Mouse (Mus musculus) 416B (cell line): ENCODE measurements around the gene Scml4.

Source experiments
- DNase-seq: peaks from one replicate; pipeline ENCODE4 v3.0.0; 2011; ENCODE audit warnings: low read depth

The Scml4 gene

DNA sequence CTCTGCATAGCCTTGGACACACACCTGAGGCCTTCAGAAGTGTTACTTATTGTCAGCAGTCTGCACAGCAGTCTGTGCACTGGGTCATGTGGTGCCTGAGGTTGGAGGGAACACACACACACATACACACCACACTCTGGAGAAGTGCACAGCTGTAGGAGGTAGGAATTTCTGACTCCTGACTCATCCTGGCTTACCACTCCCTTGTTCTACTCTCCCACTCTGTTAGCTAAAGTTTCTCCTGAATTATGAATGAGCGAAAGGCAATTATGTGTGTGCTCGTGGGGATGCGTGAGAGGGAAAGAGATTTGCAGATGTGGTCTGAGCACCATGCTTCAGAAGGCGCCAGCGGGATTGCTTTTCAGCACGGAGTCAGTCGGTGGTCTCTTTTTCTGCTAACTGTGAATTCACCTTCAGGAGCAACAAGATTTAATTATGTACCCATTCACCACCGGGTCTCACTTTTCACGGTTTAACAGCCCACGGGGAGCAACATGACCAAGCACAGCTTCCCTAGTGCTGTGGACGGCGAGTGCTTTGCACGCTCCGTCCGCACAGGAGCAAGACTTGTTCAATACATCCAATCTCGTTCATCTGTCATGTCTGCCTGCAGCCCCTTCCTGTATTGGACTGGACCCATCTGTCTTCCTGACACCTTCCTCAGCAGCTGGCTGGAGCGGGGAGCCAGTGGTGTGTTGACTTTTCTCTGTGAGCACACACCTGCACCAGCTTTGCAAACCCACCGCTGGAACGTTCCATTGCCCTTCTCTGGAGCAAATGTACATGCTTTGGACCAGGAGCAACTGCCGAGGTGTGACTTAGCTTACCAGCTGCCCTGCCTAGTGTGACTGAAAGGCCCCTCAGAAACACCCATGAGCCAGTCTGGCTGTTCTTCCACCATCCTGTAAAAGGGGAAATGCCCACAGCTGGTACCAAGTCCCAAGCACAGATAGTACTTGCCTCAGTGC, 91.2 kb downstream of the Scml4 start:
- no peak for DNase-seq

GRCm38 (mm10) chr10:42952046-42952420, 91.9 kb downstream of the Scml4 start:
- peak; percentile 58 for DNase-seq

GRCm38 (mm10) chr10:42953601-42954000, 93.4 kb downstream of the Scml4 start:
- DNase-seq: no peak

GRCm38 (mm10) chr10:42955205-42955604, 95.0 kb downstream of the Scml4 start:
- no peak for DNase-seq

GRCm38 (mm10) chr10:42957881-42958651, 97.9 kb downstream of the Scml4 start:
- peak; percentile 69 for DNase-seq

- no peak for DNase-seq
These were observed 98.5 kb downstream of the Scml4 start for GRCm38 (mm10) chr10:42958686-42959085.

DNA sequence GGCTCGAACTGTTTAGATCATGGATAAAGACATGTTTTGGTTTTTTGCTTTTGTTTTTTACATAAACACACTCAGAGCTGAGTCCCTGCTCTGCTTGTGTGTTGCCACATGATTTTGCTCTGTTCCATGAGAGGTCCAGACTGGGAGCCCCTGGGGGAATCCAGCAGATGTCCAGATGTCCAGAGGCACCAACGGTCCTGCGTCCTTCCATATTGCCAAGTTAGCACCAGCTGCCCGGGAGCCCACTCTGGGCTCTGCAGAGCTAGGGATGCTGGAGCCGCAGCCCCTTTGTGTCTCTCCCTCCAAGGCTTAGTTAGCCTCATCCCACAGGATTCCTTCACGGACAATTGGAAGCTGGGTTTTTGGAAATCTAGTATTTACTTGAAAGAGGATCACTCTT, 101.6 kb downstream of the Scml4 start:
- DNase-seq: no peak

GRCm38 (mm10) chr10:42962181-42962601, 102.0 kb downstream of the Scml4 start:
- DNase-seq: peak; percentile 73

GRCm38 (mm10) chr10:42962655-42963054, 102.5 kb downstream of the Scml4 start:
- DNase-seq: peak; percentile 74

DNA sequence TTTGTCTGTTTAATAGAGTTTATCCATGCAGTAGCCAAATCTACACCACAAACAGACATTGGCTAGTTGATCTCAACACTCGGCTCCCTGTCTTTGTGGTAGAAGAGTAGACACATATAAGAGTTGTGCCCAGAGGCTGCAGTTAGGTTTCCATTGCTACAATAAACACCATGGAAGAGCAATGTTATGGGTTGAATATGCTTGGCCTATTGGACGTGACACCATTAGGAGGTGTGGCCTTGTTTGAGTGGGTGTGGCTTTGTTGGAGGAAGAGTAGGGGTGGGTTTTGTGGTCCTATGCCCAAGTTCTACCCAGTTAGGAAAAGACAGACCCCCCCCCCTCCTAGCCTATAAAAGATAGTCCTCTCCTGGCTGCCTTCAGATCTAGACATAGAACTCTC, 102.9 kb downstream of the Scml4 start:
- no peak for DNase-seq

DNA sequence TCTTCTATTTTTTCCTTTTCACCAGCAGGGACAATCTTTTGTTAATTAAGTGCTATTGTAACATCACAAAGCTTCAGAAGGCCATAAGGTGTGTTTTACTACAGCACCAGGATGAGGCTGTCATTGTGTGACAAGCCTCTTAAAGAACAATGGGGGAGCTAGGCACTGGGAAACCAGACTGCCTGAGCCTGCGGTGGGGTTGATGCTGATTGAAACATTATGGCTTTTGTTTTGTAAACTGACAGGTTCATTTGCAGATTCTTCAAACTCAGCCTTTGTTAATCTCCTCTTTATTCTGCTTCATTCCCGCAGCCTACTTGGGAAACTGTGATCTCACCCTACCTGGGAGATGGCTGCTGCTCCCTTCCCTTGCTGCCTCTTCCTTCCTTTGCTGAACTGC, 108.2 kb downstream of the Scml4 start:
- DNase-seq: no peak

DNA sequence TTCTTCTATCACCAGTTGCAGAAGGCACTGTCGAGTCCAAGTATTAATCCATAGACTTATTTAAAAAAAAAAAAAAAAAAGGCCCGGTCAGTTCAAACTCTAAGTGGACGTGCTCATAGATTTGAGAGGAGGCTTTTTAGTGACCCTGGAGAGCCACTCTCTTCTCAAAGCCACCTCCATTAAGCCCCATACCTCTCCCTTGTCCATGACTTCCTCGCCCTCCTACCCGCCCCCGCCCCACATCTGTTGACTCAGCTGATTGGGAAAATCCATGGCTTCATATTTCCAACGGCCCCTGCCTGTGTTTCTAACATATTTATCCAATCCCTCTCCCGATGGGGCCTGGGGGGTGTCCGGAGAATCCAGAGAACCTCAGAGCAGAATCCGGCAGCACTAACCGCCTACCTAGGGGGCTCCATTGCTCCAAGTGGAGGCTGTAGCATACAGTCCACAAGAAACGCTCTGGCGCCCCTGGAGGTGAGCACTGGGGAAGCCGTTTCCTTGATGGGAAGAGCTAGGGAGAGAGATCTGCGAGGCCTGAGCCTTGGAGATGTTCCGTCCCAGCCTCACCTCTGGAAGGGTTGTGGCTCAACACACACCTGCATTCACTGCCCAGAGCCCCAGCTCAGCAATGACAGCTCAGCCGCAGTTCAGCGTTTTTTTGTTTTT, 112.5 kb downstream of the Scml4 start:
- DNase-seq: peak; percentile 40

DNA sequence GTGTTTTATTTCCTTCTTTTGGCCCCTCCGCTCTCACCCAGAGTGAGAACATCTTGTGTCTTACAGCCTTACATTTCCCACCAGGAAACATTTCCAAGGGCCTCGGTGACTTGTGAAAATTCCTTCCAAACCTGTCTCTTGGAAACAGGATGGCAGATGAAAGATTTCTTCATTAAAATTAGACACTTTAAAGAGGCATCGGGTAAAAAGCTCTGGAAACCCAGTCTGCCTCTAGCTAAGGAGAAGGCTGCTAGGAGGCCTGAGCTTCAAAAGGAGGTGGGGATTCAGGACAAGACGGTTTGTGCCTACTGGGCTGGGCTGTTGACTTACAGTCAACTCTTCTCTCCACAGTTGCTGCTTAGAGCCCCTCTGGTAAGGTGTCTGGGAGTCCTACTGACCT, 113.4 kb downstream of the Scml4 start:
- no peak for DNase-seq

GRCm38 (mm10) chr10:42976577-42976976, 116.4 kb downstream of the Scml4 start:
- no peak for DNase-seq

DNA sequence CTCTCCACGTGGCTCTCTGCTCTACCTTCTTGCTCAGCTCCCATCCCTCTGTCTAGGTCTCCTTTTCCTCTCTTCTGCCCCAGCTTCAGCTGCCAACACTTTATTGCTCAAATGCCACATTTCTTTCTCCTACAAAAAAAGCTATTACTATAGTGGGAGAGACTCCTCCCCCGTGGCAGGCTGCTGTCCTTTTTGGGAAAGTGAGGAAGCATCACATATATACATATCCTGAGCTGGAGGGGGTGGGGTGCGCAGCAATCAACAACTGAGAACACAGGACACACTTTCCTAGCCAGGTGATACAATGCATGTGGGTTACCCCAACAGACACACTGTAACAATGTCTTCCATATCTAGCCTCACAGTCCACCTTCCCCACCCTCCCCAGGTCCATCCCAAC, 118.2 kb downstream of the Scml4 start:
- no peak for DNase-seq

- DNase-seq: no peak
These were observed 121.0 kb downstream of the Scml4 start for GRCm38 (mm10) chr10:42980999-42981757.

DNA sequence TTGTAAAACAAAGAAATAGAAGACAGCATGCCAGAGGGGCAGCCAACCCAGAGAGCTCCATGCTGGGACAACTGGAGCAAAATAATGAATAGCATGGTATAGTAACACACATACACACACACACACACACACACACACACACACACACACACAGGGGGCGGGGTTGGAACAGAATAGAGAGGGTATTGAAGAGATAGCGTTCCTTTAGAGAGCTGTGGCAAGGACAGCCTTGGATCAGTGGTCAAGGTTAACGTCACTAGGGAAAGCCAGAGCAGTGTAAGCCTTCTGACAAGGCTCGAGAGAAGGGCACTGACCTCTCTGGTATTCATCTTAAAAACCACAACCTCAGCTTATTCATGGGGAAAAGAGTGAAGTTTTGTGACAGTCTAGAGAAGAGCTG, 124.7 kb downstream of the Scml4 start:
- DNase-seq: no peak

GRCm38 (mm10) chr10:42987594-42988052, 127.5 kb downstream of the Scml4 start:
- peak; percentile 68 for DNase-seq

- DNase-seq: no peak
These were observed 128.5 kb downstream of the Scml4 start for GRCm38 (mm10) chr10:42988627-42989026.

GRCm38 (mm10) chr10:42989910-42990309, 129.7 kb downstream of the Scml4 start:
- DNase-seq: peak; percentile 77

- DNase-seq: no peak
These were observed 130.8 kb downstream of the Scml4 start for GRCm38 (mm10) chr10:42991018-42991417.
